Mouse (Mus musculus) small intestine, adult 2 months (tissue): Measurements from ENCODE around the gene Smad5. TPM values are rescaled to one million over a fixed set of nuclear protein-coding genes. Genes with fewer than 3 reads are reported as not detected.
A peak's percentile ranks its signal among the peaks of the same experiment; 100 is the strongest.

Source experiments
- H3K27ac ChIP-seq: fragments of 200-500 bp; 2 replicates; pipeline ENCODE4 v1.5.1; 2012; ENCODE audit warnings: low read depth, low read length, control low read depth, inconsistent platforms; ENCODE audit not compliant: insufficient read depth
- H3K27me3 ChIP-seq: fragments of 200-500 bp; 2 replicates; pipeline ENCODE4 v1.6.1; 2012; ENCODE audit warnings: mild to moderate bottlenecking, moderate library complexity, low read length, inconsistent platforms; ENCODE audit not compliant: control insufficient read depth, insufficient read depth
- H3K36me3 ChIP-seq: fragments of 200-500 bp; 2 replicates; pipeline ENCODE4 v1.6.1; 2012; ENCODE audit warnings: mild to moderate bottlenecking, low read length, control low read depth, inconsistent platforms; ENCODE audit not compliant: control insufficient read depth, insufficient read depth
- H3K4me1 ChIP-seq: fragments of 200-500 bp; 2 replicates; pipeline ENCODE4 v1.6.1; 2012; ENCODE audit warnings: low read length, inconsistent platforms, mixed read lengths; ENCODE audit not compliant: control insufficient read depth, insufficient read depth, insufficient read length
- H3K4me3 ChIP-seq: fragments of 200-500 bp; 2 replicates; pipeline ENCODE4 v1.5.1; 2012; ENCODE audit warnings: low read depth, mild to moderate bottlenecking, control low read depth, inconsistent platforms, low read length, moderate library complexity
- CTCF ChIP-seq: fragments of 200-500 bp; IDR thresholded peaks from 2 replicates; pipeline ENCODE4 v1.5.1; 2012; ENCODE audit warnings: low read depth, mild to moderate bottlenecking, control low read depth, inconsistent platforms, low read length, moderate library complexity, mixed read lengths; ENCODE audit not compliant: insufficient replicate concordance, insufficient read length; ENCODE audit errors: extremely low read depth
- POLR2A ChIP-seq: fragments of 200-500 bp; IDR thresholded peaks from 2 replicates; pipeline ENCODE4 v1.6.1; 2012; ENCODE audit warnings: low read depth, mild to moderate bottlenecking, control low read depth, inconsistent platforms, low read length, moderate library complexity
- WGBS: fragments of 180-500 bp; shearing (Covaris S2); methylation state at CpG from one replicate; pipeline ENCODE4 v1.1.7; 2018; 5-methylcytosine and 5-hydroxymethylcytosine counted together
- polyA plus RNA-seq: library from polyadenylated mRNA; depleted of rRNA; stranded (reverse); fragments of >200 nt; gene quantifications from 2 replicates; pipeline ENCODE4 v1.2.3, GENCODE M21; 2012

Smad5 gene
- polyA plus RNA-seq, 1 experiment = 6.3 TPM

- peaks cover 20% of the 10 kb centered on the region for H3K27me3 ChIP-seq
- peaks cover 8% of the 10 kb centered on the region for H3K4me1 ChIP-seq
- no peak for TF ChIP-seq POLR2A
- TF ChIP-seq CTCF = peak; percentile 35; the same call in 1 of the 2 replicates
- no peak overlapping the region for H3K27ac ChIP-seq
- WGBS = 38% methylated on average over 6 of the region's 6 CpGs
- H3K4me3 ChIP-seq = no peak overlapping the region
- H3K36me3 ChIP-seq = no peaks in the 10 kb centered on the region
These were observed 53.1 kb downstream of the Smad5 start for GRCm38 (mm10) chr13:56755871-56756270.

DNA sequence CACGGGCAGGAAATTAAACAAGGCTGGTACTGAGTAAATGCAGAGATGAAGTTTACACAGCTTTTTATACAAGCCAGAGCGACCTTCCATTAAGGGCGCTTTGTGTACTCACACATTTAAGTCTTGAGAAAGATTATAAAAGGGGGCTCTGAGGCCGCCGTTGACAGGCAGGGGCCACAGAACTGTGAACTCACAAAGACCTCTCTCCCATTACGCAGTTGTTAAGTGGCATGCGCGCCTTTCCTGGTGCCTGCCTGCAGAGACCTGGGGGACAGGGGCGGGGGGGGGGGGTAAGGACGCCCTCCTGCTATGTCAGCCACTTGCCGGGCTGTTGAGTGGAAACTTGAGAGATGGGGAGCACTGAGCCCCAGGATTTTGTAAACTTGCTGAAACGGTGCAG lies 54.4 kb downstream of the Smad5 start:
- Histone ChIP-seq H3K27me3 (peaks cover 19% of the 10 kb centered on the region), H3K4me3 (no peak overlapping the region), H3K27ac (no peak overlapping the region), H3K36me3 (no peaks in the 10 kb centered on the region), H3K4me1 (peaks cover 8% of the 10 kb centered on the region)
- WGBS = 69% methylated on average over 12 of the region's 12 CpGs
- no peak for TF ChIP-seq POLR2A

GRCm38 (mm10) chr13:56758492-56758891 lies 55.7 kb downstream of the Smad5 start:
- TF ChIP-seq CTCF (peak; percentile 97; the same call in 1 of the 2 replicates), POLR2A (no peak)
- Histone ChIP-seq H3K4me1 (no peaks in the 10 kb centered on the region; the same call in 1 of the 2 replicates), H3K27ac (no peak overlapping the region), H3K4me3 (no peak overlapping the region), H3K36me3 (no peaks in the 10 kb centered on the region), H3K27me3 (peaks cover 6% of the 10 kb centered on the region; the same call in 1 of the 2 replicates)
- 33% methylated on average over 6 of the region's 6 CpGs for WGBS

- 45% methylated on average over 13 of the region's 13 CpGs for WGBS
These were observed 59.8 kb downstream of the Smad5 start for GRCm38 (mm10) chr13:56762446-56763229.

DNA sequence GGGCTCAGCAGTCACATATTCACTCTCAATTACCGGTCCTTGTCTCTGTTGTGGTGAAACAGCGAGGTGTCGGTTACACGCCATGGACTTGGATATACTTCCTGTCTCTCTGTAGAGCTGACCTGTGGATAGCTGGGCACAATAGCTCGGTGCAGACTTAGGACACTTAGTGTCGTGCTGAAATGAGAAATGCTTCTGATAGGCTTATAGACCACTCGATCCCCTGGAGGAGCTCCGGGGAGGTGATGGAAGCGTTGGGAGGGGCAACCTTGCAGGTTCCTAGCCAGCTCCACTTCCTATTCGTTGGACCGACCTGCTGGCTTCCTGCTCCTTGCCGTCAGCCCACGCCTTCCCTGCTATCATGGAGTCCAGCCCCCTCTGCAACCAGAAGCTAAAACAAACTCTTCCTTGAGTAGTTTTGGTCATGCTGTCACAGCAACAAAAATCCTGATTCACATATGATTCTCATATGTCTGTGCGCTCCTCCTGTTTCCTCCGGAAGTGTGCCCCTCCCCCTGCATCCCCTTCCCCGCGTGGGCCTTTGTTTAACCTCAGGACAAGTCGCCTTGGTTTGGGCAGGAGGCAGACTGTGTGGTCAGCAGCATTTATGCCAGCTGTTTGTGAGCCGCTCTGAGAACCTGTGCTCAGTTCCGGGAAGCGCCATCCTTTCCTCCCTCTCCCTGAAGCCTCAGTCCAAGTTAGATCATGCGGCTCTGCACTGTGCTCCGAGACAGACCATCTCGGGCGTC lies 62.6 kb downstream of the Smad5 start:
- no peaks in the 10 kb centered on the region for H3K36me3 ChIP-seq
- no peak for TF ChIP-seq CTCF
- TF ChIP-seq POLR2A = no peak
- no peak overlapping the region for H3K27ac ChIP-seq
- 0 out of 2 replicates have a peak, but pooled peaks cover 2% of the 10 kb centered on the region for H3K4me1 ChIP-seq
- H3K4me3 ChIP-seq = peak overlapping the region; percentile 46
- WGBS = 44% methylated on average over 25 of the region's 25 CpGs
- H3K27me3 ChIP-seq = no peaks in the 10 kb centered on the region

More at GRCm38 (mm10) chr13:56762446-56763229, 59.8 kb downstream of the Smad5 start:
- 0 out of 2 replicates have a peak, but pooled peaks cover 2% of the 10 kb centered on the region for H3K4me1 ChIP-seq
- no peak overlapping the region for H3K27ac ChIP-seq
- no peak overlapping the region for H3K4me3 ChIP-seq
- no peaks in the 10 kb centered on the region for H3K36me3 ChIP-seq
- TF ChIP-seq CTCF = no peak
- no peak for TF ChIP-seq POLR2A
- H3K27me3 ChIP-seq = no peaks in the 10 kb centered on the region

DNA sequence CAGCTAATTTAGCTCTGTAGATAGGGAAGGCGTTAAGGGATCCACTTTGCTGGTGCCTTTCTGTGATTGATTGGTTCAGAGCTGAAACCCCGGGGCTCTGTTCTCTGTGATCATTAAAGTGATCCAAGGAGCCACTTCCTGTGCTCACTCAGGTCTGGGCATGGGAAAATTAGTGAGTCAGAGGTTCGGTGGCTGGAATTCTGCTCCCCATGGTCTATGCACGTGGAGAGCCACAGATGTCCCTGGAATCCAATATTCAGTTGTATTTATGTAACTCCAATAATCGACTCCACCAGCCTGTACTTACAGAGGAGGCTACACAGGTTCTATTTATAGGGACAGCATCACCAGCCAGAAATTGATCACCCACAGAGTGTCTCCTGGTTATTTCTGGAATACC lies 63.4 kb downstream of the Smad5 start:
- 0 out of 2 replicates have a peak, but pooled peaks cover 2% of the 10 kb centered on the region for H3K4me1 ChIP-seq
- H3K27ac ChIP-seq = no peak overlapping the region
- TF ChIP-seq CTCF = no peak
- no peak for TF ChIP-seq POLR2A
- 56% methylated on average over 5 of the region's 5 CpGs for WGBS
- H3K27me3 ChIP-seq = no peaks in the 10 kb centered on the region
- H3K4me3 ChIP-seq = no peak overlapping the region
- H3K36me3 ChIP-seq = no peaks in the 10 kb centered on the region

GRCm38 (mm10) chr13:56769431-56769830 lies 66.6 kb downstream of the Smad5 start:
- no peaks in the 10 kb centered on the region for H3K36me3 ChIP-seq
- H3K4me3 ChIP-seq = no peak overlapping the region
- TF ChIP-seq POLR2A (no peak), CTCF (no peak)
- 72% methylated on average over 4 of the region's 4 CpGs for WGBS
- H3K27ac ChIP-seq = no peak overlapping the region
- H3K27me3 ChIP-seq = no peaks in the 10 kb centered on the region; the same call in 1 of the 2 replicates
- peaks cover 5% of the 10 kb centered on the region; the same call in 1 of the 2 replicates for H3K4me1 ChIP-seq
